Mouse (Mus musculus): ENCODE measurements around the gene Psmf1. TPM values are rescaled to one million over a fixed set of nuclear protein-coding genes. Genes with fewer than 3 reads are reported as not detected.

The Psmf1 gene
- total RNA-seq, 2 experiments from 2014 or later: 21.3 to 25.6 TPM

Other genes with a start within 250 kb of the Psmf1 start
- 100 to 1,000 TPM; 213 to 229 TPM for gene Fkbp1a, start 201.7 kb downstream of the Psmf1 start, total RNA-seq (2021)
- gene Sdcbp2, start 171.6 kb downstream of the Psmf1 start, total RNA-seq (2021): 1 to 10 TPM; 2.0 TPM
- 1 to 10 TPM; 4.0 to 4.8 TPM for gene Snph, start 111.6 kb downstream of the Psmf1 start, total RNA-seq (2021)
- gene Rad21l, start 75.7 kb downstream of the Psmf1 start, total RNA-seq (2021): not detected
- 1 to 10 TPM; 4.3 to 5.2 TPM for gene Tmem74b, start 42.2 kb downstream of the Psmf1 start, total RNA-seq (2021)
- gene Rspo4, start 98.7 kb upstream of the Psmf1 start, total RNA-seq (2021): not detected
- gene Angpt4, start 167.0 kb upstream of the Psmf1 start, total RNA-seq (2021): under 1 TPM; 0.19 to 0.22 TPM
- gene Fam110a, start 236.0 kb upstream of the Psmf1 start, total RNA-seq (2021): 1 to 10 TPM; 3.4 to 5.7 TPM

Measured in heart, postnatal 36 days (tissue).